ENCODE assay signal across 8 mouse cellular contexts in the genomic region with DNA sequence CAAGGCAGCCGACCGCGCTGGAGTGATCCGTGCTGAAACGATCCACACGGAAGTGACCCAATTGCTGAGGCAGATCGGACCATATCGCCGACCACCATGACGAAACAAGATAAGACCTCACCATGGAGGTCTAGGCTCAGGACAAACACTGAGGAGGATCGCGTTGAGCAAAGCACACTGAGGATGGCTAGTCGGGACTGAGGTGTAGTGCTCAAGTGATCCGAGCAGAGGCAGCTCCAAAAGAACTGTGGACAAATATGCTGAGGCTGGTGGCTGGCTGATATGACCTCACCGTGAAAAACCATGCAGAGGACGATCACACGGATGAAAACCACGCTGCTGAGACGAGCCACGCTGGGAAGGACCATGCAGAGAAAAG.
A peak's percentile ranks its signal among the peaks of the same experiment; 100 is the strongest.
DNase-seq lines count a peak whose midpoint lies in the region; ATAC-seq lines count a peak whose summit lies in the region.

No protein-coding gene starts in this region.

- H3K9ac ChIP-seq in hindbrain, embryonic 12.5 days: peak overlapping the region; percentile 69

- H3K4me1 ChIP-seq in hindbrain, embryonic 12.5 days: peaks cover 23% of the 10 kb centered on the region
- peaks cover 12% of the 10 kb centered on the region for H3K4me1 ChIP-seq in megakaryocyte, embryonic 14.5 days

- peak; percentile 13 for DNase-seq in cerebellum, adult 11-12 months
- DNase-seq in cerebellum, adult 18-20 months: no peak
- DNase-seq in 3T3-L1 (ENCODE audit: low read depth, low spot score): peak; percentile 43
- DNase-seq in embryo, embryonic 10 days (ENCODE audit: low spot score): peak; percentile 49
- DNase-seq in right cerebral cortex, postnatal 14 days: no peak

- H3K27ac ChIP-seq in hindbrain, embryonic 12.5 days: peak overlapping the region; percentile 74

- peaks cover 16% of the 10 kb centered on the region; the same call in 1 of the 2 replicates for H3K9me3 ChIP-seq in hindbrain, embryonic 12.5 days (replicated peaks)
- H3K9me3 ChIP-seq in megakaryocyte, embryonic 14.5 days: peaks cover 13% of the 10 kb centered on the region; the same call in 1 of the 2 replicates

- H3K27me3 ChIP-seq in hindbrain, embryonic 12.5 days: no peaks in the 10 kb centered on the region
- peaks cover 21% of the 10 kb centered on the region for H3K27me3 ChIP-seq in megakaryocyte, embryonic 14.5 days (replicated peaks)

- 47% methylated on average over 20 of the region's 20 CpGs for WGBS in hindbrain, embryonic 12.5 days

- ATAC-seq in hindbrain, embryonic 12.5 days (ENCODE audit: low FRiP score): peak; percentile 30
- no peak for ATAC-seq in CD4-positive, CD25-positive, alpha-beta regulatory T cell, adult 4 months

- H3K4me2 ChIP-seq in hindbrain, embryonic 12.5 days (replicated peaks): peak overlapping the region; percentile 59

- H3K4me3 ChIP-seq in hindbrain, embryonic 12.5 days: peak overlapping the region; percentile 53
- H3K4me3 ChIP-seq in megakaryocyte, embryonic 14.5 days (replicated peaks): peak overlapping the region; percentile 96

- no peaks in the 10 kb centered on the region for H3K36me3 ChIP-seq in hindbrain, embryonic 12.5 days
- peaks cover 2% of the 10 kb centered on the region for H3K36me3 ChIP-seq in megakaryocyte, embryonic 14.5 days (replicated peaks; ENCODE audit: low read length)

Comparison
In these comparisons a context has a peak if more than half of its experiments do, and no peak if none do; other contexts are left out.
1. DNase-seq: peak in cerebellum, adult 11-12 months (single experiment), 3T3-L1 (single experiment) and embryo, embryonic 10 days (single experiment); none in cerebellum, adult 18-20 months (0 of 2) and right cerebral cortex, postnatal 14 days (single experiment).